Comparison of ENCODE assay signal across 8 mouse cellular contexts in genomic region chr1:43091306-43092055, GRCm38 (mm10). TPM values are rescaled to one million over a fixed set of nuclear protein-coding genes. Genes with fewer than 3 reads are reported as not detected.
DNase-seq lines count a peak whose midpoint lies in the region; ATAC-seq lines count a peak whose summit lies in the region.

No protein-coding gene starts in this region.

- no peak for ATAC-seq in kidney, embryonic 15.5 days (replicated peaks; ENCODE audit: low FRiP score)
- peak; percentile 28 for ATAC-seq in forebrain, embryonic 15.5 days (replicated peaks)
- no peak for ATAC-seq in neural tube, embryonic 11.5 days (ENCODE audit: insufficient read depth, low FRiP score, low TSS enrichment)

- DNase-seq in kidney, postnatal 10 days = no peak
- peak; percentile 7 for DNase-seq in Muller cell, postnatal 12 days (ENCODE audit: inconsistent ontology term)
- peak; percentile 7 to 19 for DNase-seq in kidney, postnatal 36 days
- DNase-seq in neural tube, embryonic 11.5 days (ENCODE audit: low spot score) = no peak
- no peak for DNase-seq in layer of hippocampus, adult 8-10 months (ENCODE audit: low spot score in 2 of 2)
- DNase-seq in layer of hippocampus, postnatal 14 days (ENCODE audit: low spot score in 2 of 2) = no peak

- H3K27me3 ChIP-seq in kidney, embryonic 15.5 days = no peaks in the 10 kb centered on the region
- H3K27me3 ChIP-seq in forebrain, embryonic 15.5 days = no peaks in the 10 kb centered on the region
- no peaks in the 10 kb centered on the region for H3K27me3 ChIP-seq in neural tube, embryonic 11.5 days (ENCODE audit: control insufficient read depth, insufficient read depth, low read length)

- H3K27ac ChIP-seq in kidney, embryonic 15.5 days = peak overlapping the region; percentile 83
- H3K27ac ChIP-seq in forebrain, embryonic 15.5 days (replicated peaks) = no peak overlapping the region
- H3K27ac ChIP-seq in neural tube, embryonic 11.5 days (ENCODE audit: low read depth, low read length) = no peak overlapping the region

- 35% methylated on average over 13 of the region's 13 CpGs for WGBS in kidney, embryonic 15.5 days
- WGBS in forebrain, embryonic 15.5 days = 48% methylated on average over 13 of the region's 13 CpGs
- WGBS in neural tube, embryonic 11.5 days = 48% methylated on average over 13 of the region's 13 CpGs

- H3K36me3 ChIP-seq in kidney, embryonic 15.5 days = peaks cover 7% of the 10 kb centered on the region; the same call in 1 of the 2 replicates
- H3K36me3 ChIP-seq in forebrain, embryonic 15.5 days = no peaks in the 10 kb centered on the region
- no peaks in the 10 kb centered on the region for H3K36me3 ChIP-seq in neural tube, embryonic 11.5 days (ENCODE audit: control insufficient read depth, insufficient read depth, low read length)

- peaks cover 20% of the 10 kb centered on the region for H3K4me1 ChIP-seq in kidney, embryonic 15.5 days
- H3K4me1 ChIP-seq in forebrain, embryonic 15.5 days = peaks cover 28% of the 10 kb centered on the region
- H3K4me1 ChIP-seq in neural tube, embryonic 11.5 days (ENCODE audit: control insufficient read depth, insufficient read depth, low read length) = 0 out of 2 replicates have a peak, but pooled peaks cover 3% of the 10 kb centered on the region

- peak overlapping the region; percentile 88 for H3K4me2 ChIP-seq in kidney, embryonic 15.5 days
- H3K4me2 ChIP-seq in forebrain, embryonic 15.5 days (replicated peaks) = peak overlapping the region; percentile 73
- H3K4me2 ChIP-seq in neural tube, embryonic 11.5 days (ENCODE audit: low read depth) = peak overlapping the region; percentile 80

- H3K9me3 ChIP-seq in kidney, embryonic 15.5 days (replicated peaks) = no peaks in the 10 kb centered on the region
- H3K9me3 ChIP-seq in forebrain, embryonic 15.5 days = no peaks in the 10 kb centered on the region
- no peaks in the 10 kb centered on the region for H3K9me3 ChIP-seq in neural tube, embryonic 11.5 days (ENCODE audit: control insufficient read depth, low read length)

- peak overlapping the region; percentile 85; the same call in 1 of the 2 replicates for H3K9ac ChIP-seq in kidney, embryonic 15.5 days
- peak overlapping the region; percentile 84 for H3K9ac ChIP-seq in forebrain, embryonic 15.5 days (replicated peaks)
- H3K9ac ChIP-seq in neural tube, embryonic 11.5 days (ENCODE audit: low read length) = peak overlapping the region; percentile 89

- H3K4me3 ChIP-seq in kidney, embryonic 15.5 days (replicated peaks) = peak overlapping the region; percentile 80
- peak overlapping the region; percentile 68 for H3K4me3 ChIP-seq in forebrain, embryonic 15.5 days
- peak overlapping the region; percentile 74 for H3K4me3 ChIP-seq in neural tube, embryonic 11.5 days (ENCODE audit: low read depth, low read length)

RNA-seq across cellular contexts. Expression of gene Tgfbrap1, which starts 7.0 kb away (rescaled TPM):
- polyA plus RNA-seq in kidney, embryonic 15.5 days (2015; fragmentation: Nextera tagmentation; extraction: Ambion mirVana) = 11.0 and 11.5 TPM in 2 replicates
- polyA plus RNA-seq in forebrain, embryonic 15.5 days (2015; fragmentation: Nextera tagmentation; extraction: Ambion mirVana) = 18.1 and 18.2 TPM in 2 replicates
- polyA plus RNA-seq in neural tube, embryonic 11.5 days (2014; fragmentation: Nextera tagmentation; extraction: Ambion mirVana) = 14.1 and 15.3 TPM in 2 replicates
- 10 to 100 TPM; 40.2 to 44.5 (median 41.7) TPM for total RNA-seq in layer of hippocampus, adult 8-10 months (2022)
- 10 to 100 TPM; 40.6 to 42.3 TPM for total RNA-seq in layer of hippocampus, postnatal 14 days (2021)

RNA-seq across cellular contexts. Expression of gene AI597479, which starts 7.0 kb away (rescaled TPM):
- polyA plus RNA-seq in kidney, embryonic 15.5 days (2015; fragmentation: Nextera tagmentation; extraction: Ambion mirVana) = 31.0 and 31.7 TPM in 2 replicates
- polyA plus RNA-seq in forebrain, embryonic 15.5 days (2015; fragmentation: Nextera tagmentation; extraction: Ambion mirVana) = 47.8 and 53.5 TPM in 2 replicates
- 47.2 and 52.9 TPM in 2 replicates for polyA plus RNA-seq in neural tube, embryonic 11.5 days (2014; fragmentation: Nextera tagmentation; extraction: Ambion mirVana)
- total RNA-seq in layer of hippocampus, adult 8-10 months (2022) = 10 to 100 TPM; 23.2 to 25.6 (median 24.2) TPM
- 10 to 100 TPM; 21.3 to 21.7 TPM for total RNA-seq in layer of hippocampus, postnatal 14 days (2021)

Comparison
In these comparisons a context has a peak if more than half of its experiments do, and no peak if none do; other contexts are left out.
1. DNase-seq: peak in Muller cell, postnatal 12 days (single experiment) and kidney, postnatal 36 days (2 of 2); none in kidney, postnatal 10 days (single experiment), neural tube, embryonic 11.5 days (single experiment), layer of hippocampus, adult 8-10 months (0 of 2) and layer of hippocampus, postnatal 14 days (0 of 2).
2. Peak in every context shown above with its lines, with median percentiles within 50 percentile points of each other: H3K4me2 ChIP-seq, H3K4me3 ChIP-seq and H3K9ac ChIP-seq.